Mouse (Mus musculus): ENCODE measurements around the gene Efna4.

Gene Efna4

GRCm38 (mm10) chr3:89337721-89338578, at the start of gene Efna4:
TSS of gene Efna4 (minus strand) at chr3:89338028.
- DNase-seq (ENCODE audit: inconsistent ontology term), result peak; percentile 86

- DNase-seq (ENCODE audit: inconsistent ontology term), result no peak
Measured at GRCm38 (mm10) chr3:89386438-89387420, 48.9 kb upstream of the Efna4 start.

GRCm38 (mm10) chr3:89385451-89385850, 47.6 kb upstream of the Efna4 start:
- DNase-seq (ENCODE audit: inconsistent ontology term), result no peak

GRCm38 (mm10) chr3:89384331-89385076, 46.7 kb upstream of the Efna4 start:
- DNase-seq (ENCODE audit: inconsistent ontology term), result no peak

GRCm38 (mm10) chr3:89383651-89384255, 45.9 kb upstream of the Efna4 start:
- DNase-seq (ENCODE audit: inconsistent ontology term), result no peak

GRCm38 (mm10) chr3:89382950-89383349, 45.1 kb upstream of the Efna4 start:
- no peak for DNase-seq (ENCODE audit: inconsistent ontology term)

- no peak for DNase-seq (ENCODE audit: inconsistent ontology term)
Measured at GRCm38 (mm10) chr3:89382033-89382882, 44.4 kb upstream of the Efna4 start.

- no peak for DNase-seq (ENCODE audit: inconsistent ontology term)
Measured at GRCm38 (mm10) chr3:89381233-89381632, 43.4 kb upstream of the Efna4 start.

GRCm38 (mm10) chr3:89380711-89381110, 42.9 kb upstream of the Efna4 start:
- DNase-seq (ENCODE audit: inconsistent ontology term), result no peak

GRCm38 (mm10) chr3:89380291-89380690, 42.5 kb upstream of the Efna4 start:
- no peak for DNase-seq (ENCODE audit: inconsistent ontology term)

- no peak for DNase-seq (ENCODE audit: inconsistent ontology term)
Measured at GRCm38 (mm10) chr3:89379388-89380131, 41.7 kb upstream of the Efna4 start.

GRCm38 (mm10) chr3:89378394-89379067, 40.7 kb upstream of the Efna4 start:
- DNase-seq (ENCODE audit: inconsistent ontology term), result peak; percentile 93

GRCm38 (mm10) chr3:89377831-89378230, 40.0 kb upstream of the Efna4 start:
- no peak for DNase-seq (ENCODE audit: inconsistent ontology term)

GRCm38 (mm10) chr3:89373581-89374231, 35.9 kb upstream of the Efna4 start:
- DNase-seq (ENCODE audit: inconsistent ontology term), result no peak

- no peak for DNase-seq (ENCODE audit: inconsistent ontology term)
Measured at GRCm38 (mm10) chr3:89367338-89367737, 29.5 kb upstream of the Efna4 start.

GRCm38 (mm10) chr3:89365486-89366414, 27.9 kb upstream of the Efna4 start:
- DNase-seq (ENCODE audit: inconsistent ontology term), result no peak

- no peak for DNase-seq (ENCODE audit: inconsistent ontology term)
Measured at GRCm38 (mm10) chr3:89365153-89365485, 27.3 kb upstream of the Efna4 start, which contains the start of gene Dcst1. TSS of gene Dcst1 (minus strand) at chr3:89365253.

Measured in Muller cell, postnatal 12 days (primary cell).